Mouse (Mus musculus) bone marrow, adult 2 months (tissue): ENCODE measurements at regions not wholly inside any gene's neighbourhood (a gene's known extent, or its start where the extent isn't known, plus 50 kb on each side); places are given as distances from the start of the nearest gene placed in this dataset.

Experiments used
- CTCF ChIP-seq: fragments of 200-500 bp; IDR thresholded peaks from 2 replicates; pipeline ENCODE4 v1.5.1; 2011; ENCODE audit warnings: low read length, control low read depth; ENCODE audit not compliant: control insufficient read depth, insufficient read depth
- POLR2A ChIP-seq: fragments of 200-500 bp; IDR thresholded peaks from 2 replicates; pipeline ENCODE4 v1.6.1; 2011; ENCODE audit warnings: low read depth, mild to moderate bottlenecking, control low read depth, low read length, borderline replicate concordance; ENCODE audit not compliant: control insufficient read depth

DNA sequence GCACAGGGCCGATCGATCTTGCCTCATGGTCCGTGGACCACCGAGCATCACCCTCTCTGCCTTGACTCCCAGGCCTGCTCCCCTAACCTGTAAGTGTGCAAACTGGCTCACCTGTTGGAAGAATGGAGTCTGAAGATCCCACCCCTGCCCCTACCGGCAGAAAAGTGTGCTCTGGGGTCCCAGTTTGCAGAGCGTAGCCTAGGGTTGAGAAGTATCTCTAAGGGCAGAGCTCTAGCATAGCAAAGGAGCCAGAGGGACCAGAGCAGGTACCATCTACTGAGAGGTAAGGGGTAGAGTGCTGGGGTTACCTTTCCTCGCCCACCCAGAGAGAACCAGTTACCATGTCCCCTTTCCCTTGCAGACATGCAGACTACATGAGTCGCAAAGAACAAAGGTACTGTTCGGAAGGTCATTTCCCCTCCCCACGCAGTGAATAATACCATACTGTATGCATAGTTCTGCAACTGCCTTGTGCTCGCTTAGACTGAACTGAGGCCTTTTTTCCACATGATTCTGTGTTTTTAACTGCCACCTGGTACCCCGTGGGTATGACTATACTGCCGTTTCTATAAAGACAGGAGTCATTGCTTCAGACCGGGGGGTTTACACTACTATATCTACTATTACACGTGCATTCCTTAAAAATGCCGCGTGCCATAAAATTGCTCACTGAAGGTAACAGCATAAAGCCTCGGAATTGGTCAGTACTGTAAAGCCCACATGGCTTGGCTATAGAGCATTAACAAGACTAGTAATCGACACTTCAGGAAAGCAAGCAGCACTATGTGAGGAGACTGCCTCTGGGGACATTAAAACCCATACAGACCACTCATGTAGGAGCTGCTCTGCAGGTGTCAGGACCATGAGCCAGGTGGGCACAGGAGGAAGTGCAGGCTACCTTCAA lies 88.7 kb upstream of the Ccnd2 start:
- TF ChIP-seq POLR2A (no peak), CTCF (no peak)
